Mouse (Mus musculus): Measurements from ENCODE around the gene Tmem28. TPM values are rescaled to one million over a fixed set of nuclear protein-coding genes. Genes with fewer than 3 reads are reported as not detected.

Gene Tmem28
- not detected for total RNA-seq (2023)

DNA sequence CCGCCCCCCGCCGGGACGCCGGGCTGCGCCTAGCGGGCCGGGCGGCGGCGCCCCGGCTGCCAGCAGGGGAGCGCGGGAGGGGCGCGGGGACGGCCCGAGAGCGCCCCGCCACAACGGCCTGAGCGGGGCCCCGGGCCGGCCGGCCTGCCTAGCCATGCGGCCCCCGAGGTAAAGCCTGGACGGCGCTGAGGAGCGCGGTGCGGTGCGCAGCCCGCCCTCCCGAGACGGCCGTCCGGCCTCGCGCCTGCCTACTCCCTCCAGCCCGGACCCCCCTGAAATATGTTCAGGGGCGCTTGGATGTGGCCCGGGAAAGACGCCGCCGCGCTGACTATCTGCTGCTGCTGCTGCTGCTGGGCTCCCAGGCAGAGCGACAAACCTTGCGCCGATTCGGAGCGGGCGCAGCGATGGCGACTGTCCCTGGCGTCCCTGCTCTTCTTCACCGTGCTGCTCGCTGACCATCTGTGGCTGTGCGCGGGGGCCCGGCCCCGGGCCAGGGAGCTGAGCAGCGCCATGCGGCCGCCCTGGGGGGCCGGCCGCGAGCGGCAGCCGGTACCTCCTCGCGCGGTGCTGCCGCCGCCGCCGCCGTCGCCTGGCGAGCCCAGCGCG lies at the start of gene Tmem28:
Gene Tmem28 (plus strand): TSS at position 232 of the 606 bp plus-strand sequence.

Other genes starting within 250 kb of the Tmem28 start
- gene Eda, start 154.6 kb downstream of the Tmem28 start, total RNA-seq (2023), result not detected

Data from CD4-positive naive resting alpha-beta T cell, adult 57 days (primary cell).